Mouse (Mus musculus) adrenal gland, postnatal 4 days (tissue): Measurements from ENCODE around the gene Lrp2. TPM values are rescaled to one million over a fixed set of nuclear protein-coding genes. Genes with fewer than 3 reads are reported as not detected.

Source experiments
- DNase-seq, 2 experiments: peaks; one replicate each; pipeline ENCODE4 v3.0.0; 2021 to 2022; ENCODE audit warnings: low spot score in 2 of 2, mixed read lengths in 2 of 2
- total RNA-seq, 2 experiments: library from RNA; stranded (reverse); gene quantifications; 2 replicates each; pipeline ENCODE4 v1.2.3; 2021

Gene Lrp2
- total RNA-seq, 2 experiments from 2014 or later, result 2.0 to 40.1 TPM

GRCm38 (mm10) chr2:69530126-69530525, 55.7 kb downstream of the Lrp2 start:
- DNase-seq, result no peak

GRCm38 (mm10) chr2:69520273-69520672, 65.6 kb downstream of the Lrp2 start:
- DNase-seq, result no peak

GRCm38 (mm10) chr2:69518307-69518706, 67.6 kb downstream of the Lrp2 start:
- DNase-seq, result no peak

GRCm38 (mm10) chr2:69511766-69512165, 74.1 kb downstream of the Lrp2 start:
- DNase-seq, result no peak

- no peak for DNase-seq
Observed at GRCm38 (mm10) chr2:69500357-69500756, 85.5 kb downstream of the Lrp2 start.

GRCm38 (mm10) chr2:69493130-69493529, 92.7 kb downstream of the Lrp2 start:
- DNase-seq, result no peak

GRCm38 (mm10) chr2:69480965-69481364, 104.9 kb downstream of the Lrp2 start:
- DNase-seq, result no peak

GRCm38 (mm10) chr2:69479859-69480258, 106.0 kb downstream of the Lrp2 start:
- no peak for DNase-seq

GRCm38 (mm10) chr2:69476901-69477300, 109.0 kb downstream of the Lrp2 start:
- no peak for DNase-seq

GRCm38 (mm10) chr2:69475177-69475576, 110.7 kb downstream of the Lrp2 start:
- no peak for DNase-seq

GRCm38 (mm10) chr2:69471837-69472236, 114.0 kb downstream of the Lrp2 start:
- DNase-seq, result no peak

- no peak for DNase-seq
Observed at GRCm38 (mm10) chr2:69463609-69464008, 122.3 kb downstream of the Lrp2 start.

- no peak for DNase-seq
Observed at GRCm38 (mm10) chr2:69459481-69459880, 126.4 kb downstream of the Lrp2 start.

GRCm38 (mm10) chr2:69451128-69451527, 134.7 kb downstream of the Lrp2 start:
- no peak for DNase-seq

GRCm38 (mm10) chr2:69448581-69448980, 137.3 kb downstream of the Lrp2 start:
- no peak for DNase-seq

GRCm38 (mm10) chr2:69445896-69446472, 139.9 kb downstream of the Lrp2 start:
- no peak for DNase-seq

GRCm38 (mm10) chr2:69441656-69442055, 144.2 kb downstream of the Lrp2 start:
- DNase-seq, result no peak

GRCm38 (mm10) chr2:69428116-69428515, 157.7 kb downstream of the Lrp2 start:
- DNase-seq, result peak; percentile 26 to 31

GRCm38 (mm10) chr2:69427141-69427540, 158.7 kb downstream of the Lrp2 start:
- no peak for DNase-seq

GRCm38 (mm10) chr2:69426081-69426480, 159.8 kb downstream of the Lrp2 start:
- no peak for DNase-seq

GRCm38 (mm10) chr2:69424829-69425228, 161.0 kb downstream of the Lrp2 start:
- DNase-seq, result no peak

GRCm38 (mm10) chr2:69418294-69418881, 167.5 kb downstream of the Lrp2 start:
- DNase-seq, result no peak

- no peak for DNase-seq
Observed at GRCm38 (mm10) chr2:69415070-69415469, 170.8 kb downstream of the Lrp2 start.
